Mouse (Mus musculus) liver, embryonic 16.5 days (tissue): ENCODE measurements around the gene Sema3e. TPM values are rescaled to one million over a fixed set of nuclear protein-coding genes. Genes with fewer than 3 reads are reported as not detected.

ENCODE experiments used
- ATAC-seq: fragments of 200-750 bp; cut with Nextera tagmentation; 2 replicates; pipeline ENCODE4 v1.8.0; 2017; ENCODE audit warnings: low read depth, mild to moderate bottlenecking, moderate number of reproducible peaks, moderate library complexity
- H3K27ac ChIP-seq: fragments of 300-500 bp; sonication (generic); 2 replicates; pipeline ENCODE4 v1.5.1; 2014; ENCODE audit warnings: mild to moderate bottlenecking, low read length
- H3K27me3 ChIP-seq: fragments of 300-500 bp; sonication (generic); 2 replicates; pipeline ENCODE4 v1.6.1; 2014; ENCODE audit warnings: low read depth, low read length, mixed read lengths; ENCODE audit not compliant: control insufficient read depth, insufficient read depth
- H3K36me3 ChIP-seq: fragments of 300-500 bp; sonication (generic); 2 replicates; pipeline ENCODE4 v1.6.1; 2014; ENCODE audit warnings: mild to moderate bottlenecking; ENCODE audit not compliant: control insufficient read depth, insufficient read depth
- H3K4me1 ChIP-seq: fragments of 300-500 bp; sonication (generic); 2 replicates; pipeline ENCODE4 v1.6.1; 2014; ENCODE audit warnings: low read depth, low read length, mixed read lengths; ENCODE audit not compliant: control insufficient read depth
- H3K4me2 ChIP-seq: fragments of 300-500 bp; sonication (generic); 2 replicates; pipeline ENCODE4 v1.6.1; 2014; ENCODE audit warnings: low read depth, low read length, mixed read lengths
- H3K4me3 ChIP-seq: fragments of 300-500 bp; sonication (generic); 2 replicates; pipeline ENCODE4 v1.5.1; 2014; ENCODE audit warnings: low read depth, mild to moderate bottlenecking, low read length
- H3K9ac ChIP-seq: fragments of 300-500 bp; sonication (generic); 2 replicates; pipeline ENCODE4 v1.6.1; 2014; ENCODE audit warnings: low read depth, low read length
- H3K9me3 ChIP-seq: fragments of 300-500 bp; sonication (generic); replicated peaks from 2 replicates; pipeline ENCODE4 v1.6.1; 2016; ENCODE audit warnings: low read length; ENCODE audit not compliant: control insufficient read depth
- WGBS: fragments of 180-500 bp; shearing (Covaris S2); extraction: QIAGEN DNeasy Blood & Tissue Kit; methylation state at CpG from one replicate; pipeline ENCODE4 v1.1.7; 2014; ENCODE audit not compliant: insufficient replicate concordance; 5-methylcytosine and 5-hydroxymethylcytosine counted together
- polyA plus RNA-seq: library from polyadenylated mRNA; unstranded; fragments of >200 nt; fragmentation: Nextera tagmentation; extraction: Ambion mirVana; gene quantifications from 2 replicates; pipeline ENCODE4 v1.2.1, GENCODE M21; 2015

Sema3e gene
- polyA plus RNA-seq, 1 experiment from 2014 or later = 0.08 TPM

DNA sequence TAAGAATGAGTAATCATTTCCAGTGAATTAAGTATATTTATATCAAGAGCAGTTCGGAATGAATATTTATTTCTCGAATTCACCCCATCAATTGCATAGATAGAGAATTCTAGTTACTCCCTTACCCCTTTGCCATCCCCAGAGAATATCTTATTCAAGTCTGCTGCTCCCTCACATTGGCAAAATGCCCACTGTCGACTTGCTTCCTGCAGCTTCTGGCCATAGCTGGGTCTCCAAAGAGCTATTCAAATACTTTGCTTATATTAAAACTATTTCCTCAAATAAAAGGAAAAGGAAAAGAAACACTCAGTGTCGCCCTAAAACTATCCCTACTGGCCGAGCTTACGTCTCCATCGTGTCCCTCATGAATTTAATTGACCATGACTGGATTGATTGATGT, 191.1 kb downstream of the Sema3e start:
- WGBS = 58% methylated on average over 7 of the region's 7 CpGs
- Histone ChIP-seq H3K4me2 (no peak overlapping the region), H3K9me3 (no peaks in the 10 kb centered on the region), H3K4me3 (no peak overlapping the region), H3K27me3 (no peaks in the 10 kb centered on the region), H3K4me1 (no peaks in the 10 kb centered on the region), H3K36me3 (no peaks in the 10 kb centered on the region), H3K27ac (no peak overlapping the region), H3K9ac (no peak overlapping the region)
- ATAC-seq = no peak

DNA sequence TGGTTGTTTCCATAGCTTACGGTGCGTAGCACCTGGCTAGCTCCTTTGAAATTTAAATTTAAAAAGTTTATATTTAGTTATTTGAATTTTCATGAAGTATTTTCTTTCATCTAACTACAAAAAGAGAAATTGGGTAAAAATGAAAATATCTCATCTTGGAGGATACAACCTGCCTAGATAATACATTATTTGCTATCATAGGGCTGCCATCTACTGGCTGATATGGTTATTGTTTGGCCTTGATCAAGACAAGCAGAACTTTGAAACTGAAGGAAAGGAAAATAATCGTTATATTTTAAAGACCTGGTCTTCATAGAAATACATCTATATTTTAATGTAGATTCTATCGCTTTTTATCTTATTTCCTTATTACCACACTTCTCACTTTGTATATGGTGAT, 193.6 kb downstream of the Sema3e start:
- no peaks in the 10 kb centered on the region for H3K27me3 ChIP-seq
- H3K4me1 ChIP-seq = no peaks in the 10 kb centered on the region
- no peak overlapping the region for H3K4me2 ChIP-seq
- no peaks in the 10 kb centered on the region for H3K36me3 ChIP-seq
- no peak overlapping the region for H3K9ac ChIP-seq
- no peak overlapping the region for H3K4me3 ChIP-seq
- no peaks in the 10 kb centered on the region for H3K9me3 ChIP-seq
- H3K27ac ChIP-seq = no peak overlapping the region
- no peak for ATAC-seq
- 69% methylated on average over 4 of the region's 4 CpGs for WGBS

DNA sequence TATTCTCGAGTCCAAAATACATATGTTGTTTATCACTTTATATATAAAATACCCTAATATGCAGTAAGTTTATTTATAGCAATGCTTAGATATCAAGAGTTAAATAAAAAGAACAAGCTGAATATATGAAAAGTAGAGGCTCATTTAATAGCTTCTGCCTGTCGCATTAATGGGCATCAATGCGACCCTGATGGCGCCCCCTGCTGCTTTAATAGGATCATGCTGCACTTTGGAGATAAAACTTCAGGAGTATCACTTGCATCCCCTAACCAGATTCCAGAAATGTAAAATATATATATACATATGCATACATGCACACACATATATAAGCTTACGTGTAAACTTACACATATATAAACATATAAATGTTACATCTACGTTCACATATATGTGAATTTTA, 199.4 kb downstream of the Sema3e start:
- Histone ChIP-seq H3K4me2 (no peak overlapping the region), H3K9me3 (no peaks in the 10 kb centered on the region), H3K4me1 (no peaks in the 10 kb centered on the region), H3K36me3 (no peaks in the 10 kb centered on the region), H3K27ac (no peak overlapping the region), H3K27me3 (no peaks in the 10 kb centered on the region), H3K4me3 (no peak overlapping the region), H3K9ac (no peak overlapping the region)
- no peak for ATAC-seq
- 70% methylated on average over 6 of the region's 6 CpGs for WGBS

DNA sequence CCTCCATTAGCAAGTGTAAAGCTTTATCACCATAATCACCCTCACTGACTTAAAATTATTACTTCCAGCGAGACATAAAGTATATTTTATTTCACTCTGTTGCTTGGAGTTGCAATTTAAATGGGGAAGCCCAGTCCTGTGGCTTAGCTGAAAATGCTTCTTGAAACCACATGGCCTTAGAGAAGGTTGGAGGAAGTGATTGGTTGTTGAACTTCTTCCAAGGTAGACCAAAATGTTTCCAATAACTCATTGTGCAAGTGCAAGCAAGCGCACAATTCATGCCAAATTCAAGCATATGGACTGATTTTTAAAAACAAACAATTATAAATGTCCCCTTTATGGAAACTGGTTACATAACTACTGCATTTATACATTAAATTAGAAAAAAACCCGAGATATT, 206.0 kb downstream of the Sema3e start:
- H3K9ac ChIP-seq = no peak overlapping the region
- no peaks in the 10 kb centered on the region for H3K9me3 ChIP-seq
- H3K4me2 ChIP-seq = no peak overlapping the region
- ATAC-seq = no peak
- H3K36me3 ChIP-seq = no peaks in the 10 kb centered on the region
- 44% methylated on average over 3 of the region's 3 CpGs for WGBS
- no peaks in the 10 kb centered on the region for H3K27me3 ChIP-seq
- no peaks in the 10 kb centered on the region for H3K4me1 ChIP-seq
- H3K4me3 ChIP-seq = no peak overlapping the region
- no peak overlapping the region for H3K27ac ChIP-seq

DNA sequence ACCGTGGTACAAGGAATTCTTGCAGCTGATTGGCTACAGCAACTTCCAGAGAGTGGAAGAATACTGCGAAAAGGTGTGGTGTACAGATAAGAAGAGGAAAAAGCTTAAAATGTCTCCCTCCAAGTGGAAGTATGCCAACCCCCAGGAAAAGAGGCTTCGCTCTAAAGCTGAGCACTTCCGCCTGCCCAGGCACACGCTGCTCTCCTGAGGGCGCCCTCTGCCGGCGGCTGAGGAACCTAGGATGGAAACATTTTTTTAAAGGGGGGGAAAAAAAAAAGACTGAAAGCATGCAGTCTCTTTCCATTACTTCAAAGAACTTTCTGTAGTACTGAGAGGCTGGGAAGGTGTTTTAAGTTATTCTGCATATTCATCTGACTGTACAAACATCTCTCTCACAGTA, 227.5 kb downstream of the Sema3e start:
- no peak overlapping the region for H3K4me3 ChIP-seq
- no peaks in the 10 kb centered on the region for H3K36me3 ChIP-seq
- no peaks in the 10 kb centered on the region for H3K9me3 ChIP-seq
- no peaks in the 10 kb centered on the region for H3K27me3 ChIP-seq
- no peak overlapping the region for H3K9ac ChIP-seq
- H3K4me2 ChIP-seq = no peak overlapping the region
- H3K4me1 ChIP-seq = no peaks in the 10 kb centered on the region
- ATAC-seq = no peak
- WGBS = 27% methylated on average over 8 of the region's 8 CpGs
- no peak overlapping the region for H3K27ac ChIP-seq

DNA sequence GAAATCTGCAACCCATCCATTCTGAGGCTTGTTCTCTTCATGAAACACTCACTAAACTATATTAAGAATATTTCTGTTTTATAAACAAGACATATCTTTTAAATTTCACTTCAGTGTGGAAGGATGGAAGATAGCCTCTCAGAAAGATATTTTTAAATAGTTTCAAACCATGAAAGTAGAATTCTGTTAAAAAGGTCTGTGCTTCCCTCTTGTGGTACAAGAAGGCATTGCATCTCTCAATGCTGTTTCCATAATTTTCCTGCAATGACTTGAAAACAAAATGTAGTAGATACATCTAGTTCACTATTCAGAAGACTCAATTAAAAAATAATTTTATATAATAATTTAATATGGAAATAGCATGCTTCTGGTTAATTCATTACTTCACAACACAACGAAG, 228.3 kb downstream of the Sema3e start:
- Histone ChIP-seq H3K4me2 (no peak overlapping the region), H3K36me3 (no peaks in the 10 kb centered on the region), H3K27me3 (no peaks in the 10 kb centered on the region), H3K9me3 (no peaks in the 10 kb centered on the region), H3K27ac (no peak overlapping the region), H3K4me1 (no peaks in the 10 kb centered on the region), H3K4me3 (no peak overlapping the region), H3K9ac (no peak overlapping the region)
- ATAC-seq = no peak
- 51% methylated on average over 1 of the region's 1 CpGs for WGBS

DNA sequence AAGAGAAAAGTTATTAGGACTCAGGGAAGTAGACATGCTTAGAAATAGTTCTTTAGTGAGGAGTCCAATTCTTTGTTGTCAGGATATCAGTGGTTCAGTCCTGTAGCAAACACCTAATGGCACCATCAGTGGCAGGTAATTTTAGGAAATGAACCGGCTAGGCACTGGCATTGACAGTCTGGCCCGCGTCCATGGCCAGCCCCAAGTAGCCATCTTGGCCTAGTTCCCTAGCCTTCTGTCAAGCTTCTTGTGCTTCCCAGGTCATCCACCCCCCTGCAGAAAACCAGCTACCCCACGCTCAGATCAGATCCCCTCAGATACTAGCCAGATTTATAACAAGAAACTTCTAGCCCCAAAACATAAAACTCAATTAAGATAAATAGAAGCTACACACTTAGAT, 235.1 kb downstream of the Sema3e start:
- Histone ChIP-seq H3K4me1 (no peaks in the 10 kb centered on the region), H3K27me3 (no peaks in the 10 kb centered on the region), H3K27ac (no peak overlapping the region), H3K4me2 (no peak overlapping the region), H3K4me3 (no peak overlapping the region), H3K9ac (no peak overlapping the region), H3K36me3 (no peaks in the 10 kb centered on the region), H3K9me3 (no peaks in the 10 kb centered on the region)
- WGBS = 74% methylated on average over 4 of the region's 4 CpGs
- no peak for ATAC-seq

DNA sequence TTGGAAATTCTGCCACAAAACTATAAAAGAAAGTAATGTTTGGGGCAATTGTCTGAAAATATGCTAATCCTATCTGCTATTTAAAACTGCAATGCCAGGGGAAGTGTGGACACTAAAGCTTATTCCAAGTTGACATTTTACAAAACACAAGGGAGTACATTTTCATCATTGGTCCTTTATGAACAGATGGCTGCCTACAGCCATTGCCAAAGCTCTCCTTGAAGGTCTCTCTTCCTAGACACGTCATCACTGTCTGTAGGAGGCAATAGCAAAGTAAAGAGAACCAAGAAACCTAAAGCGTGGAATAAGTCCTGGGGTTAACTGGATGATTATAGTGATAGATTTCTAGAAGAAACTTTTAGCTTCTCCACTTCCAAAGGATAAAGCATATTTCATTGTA, 242.3 kb downstream of the Sema3e start:
- H3K9ac ChIP-seq = no peak overlapping the region
- WGBS = 45% methylated on average over 2 of the region's 2 CpGs
- no peak for ATAC-seq
- H3K4me2 ChIP-seq = no peak overlapping the region
- no peak overlapping the region for H3K27ac ChIP-seq
- no peaks in the 10 kb centered on the region for H3K9me3 ChIP-seq
- no peaks in the 10 kb centered on the region for H3K27me3 ChIP-seq
- no peaks in the 10 kb centered on the region for H3K4me1 ChIP-seq
- H3K4me3 ChIP-seq = no peak overlapping the region
- no peaks in the 10 kb centered on the region for H3K36me3 ChIP-seq
